Mouse (Mus musculus): ENCODE data around the gene Rpl35a.

GRCm38 (mm10) chr16:33058033-33058432 lies 1.8 kb downstream of the Rpl35a start:
- TF ChIP-seq POLR2A (IDR thresholded peaks at IDR 0.05; ENCODE audit: borderline replicate concordance, extremely low read depth, low read depth, low read length): no peak
- TF ChIP-seq CTCF (IDR thresholded peaks at IDR 0.05; ENCODE audit: insufficient read depth, low read length): no peak
